Mouse (Mus musculus) left cerebral cortex, postnatal 25 days (tissue): ENCODE results near the gene Pced1b. TPM values are rescaled to one million over a fixed set of nuclear protein-coding genes. Genes with fewer than 3 reads are reported as not detected.

Experiments used
- DNase-seq, 2 experiments: peaks; one replicate each; pipeline ENCODE4 v3.0.0; 2022; ENCODE audit warnings: low spot score in 2 of 2, mixed read lengths in 1 of 2
- intact Hi-C: fragments of 180-260 bp; cut with DNase I; formaldehyde crosslinking; loops from one replicate; pipeline ENCODE4 v1.15.1; 2025
- total RNA-seq, 2 experiments: library from RNA; stranded (reverse); gene quantifications; 2 replicates each; pipeline ENCODE4 v1.2.3; 2021

Gene Pced1b
- total RNA-seq, 2 experiments from 2014 or later = 5.6 to 6.7 TPM

DNA sequence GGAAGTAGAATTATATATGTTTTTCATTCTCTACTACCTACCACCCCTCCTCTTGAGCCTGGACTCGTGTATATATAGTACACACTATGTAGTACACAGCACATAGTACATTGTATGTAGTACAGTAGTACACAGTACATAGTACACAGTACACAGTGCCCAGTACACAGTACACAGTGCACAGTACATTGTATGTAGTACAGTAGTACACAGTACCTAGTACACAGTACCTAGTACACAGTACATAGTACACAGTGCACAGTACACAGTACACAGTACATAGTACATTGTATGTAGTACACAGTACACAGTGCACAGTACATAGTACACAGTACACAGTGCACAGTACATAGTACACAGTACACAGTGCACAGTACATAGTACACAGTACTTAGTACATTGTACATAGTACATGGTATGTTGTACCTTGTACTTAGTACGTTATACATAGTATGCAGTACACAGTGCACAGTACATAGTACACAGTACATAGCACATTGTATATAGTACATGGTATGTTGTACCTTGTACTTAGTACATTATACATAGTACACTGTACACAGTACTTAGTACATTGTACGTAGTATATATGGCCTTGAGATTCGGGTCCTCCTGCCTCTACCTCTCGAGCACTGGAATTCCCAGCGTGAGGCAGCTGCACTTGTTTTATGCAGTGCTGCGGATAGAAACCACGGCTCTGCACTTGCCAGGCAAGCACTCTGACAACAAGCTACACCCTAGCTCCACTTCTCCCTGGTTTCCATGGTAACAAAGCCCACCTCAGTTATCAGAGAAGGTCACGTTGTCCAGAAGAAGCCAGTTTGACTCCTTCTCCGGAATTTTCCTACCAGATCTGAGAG lies 35.0 kb downstream of the Pced1b start:
- no peak for DNase-seq
- intact Hi-C loops = no loop called here

GRCm38 (mm10) chr15:97282572-97282881 lies 35.6 kb downstream of the Pced1b start:
- DNase-seq = no peak
- intact Hi-C loops = no loop called here

- DNase-seq = no peak
- intact Hi-C loops = no loop called here
Measured at GRCm38 (mm10) chr15:97284201-97284600, 37.3 kb downstream of the Pced1b start.

DNA sequence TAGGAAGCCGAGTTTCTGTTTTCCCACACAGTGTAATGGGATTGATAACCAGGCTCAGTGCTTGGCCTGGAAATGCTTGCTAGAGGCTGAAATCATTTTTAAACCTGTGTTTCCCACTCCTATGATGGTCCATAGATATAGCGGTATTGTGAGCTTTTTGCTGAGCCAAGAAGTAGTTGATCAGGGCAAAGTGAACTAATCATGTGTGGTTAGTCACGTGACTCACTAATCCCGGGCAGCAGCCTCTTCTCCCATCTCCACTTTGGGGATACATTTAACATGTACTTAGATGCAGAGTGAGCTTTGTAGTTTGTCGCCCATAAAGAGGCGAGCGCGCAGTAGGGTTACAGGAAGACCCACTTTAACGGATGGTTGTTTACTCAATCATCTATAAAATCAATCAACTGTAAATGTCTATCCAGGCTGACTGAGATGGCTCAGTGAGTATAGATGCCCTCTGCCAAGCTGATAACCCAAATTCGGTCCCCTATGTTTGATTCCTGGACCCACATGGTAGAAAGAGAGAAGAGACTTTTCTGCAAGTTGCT lies 38.8 kb downstream of the Pced1b start:
- intact Hi-C loops = no loop called here
- DNase-seq = no peak

- DNase-seq = peak in 1 of 2 experiments; percentile 4
- intact Hi-C loops = no loop called here
Measured at GRCm38 (mm10) chr15:97286731-97287130, 39.8 kb downstream of the Pced1b start.

DNA sequence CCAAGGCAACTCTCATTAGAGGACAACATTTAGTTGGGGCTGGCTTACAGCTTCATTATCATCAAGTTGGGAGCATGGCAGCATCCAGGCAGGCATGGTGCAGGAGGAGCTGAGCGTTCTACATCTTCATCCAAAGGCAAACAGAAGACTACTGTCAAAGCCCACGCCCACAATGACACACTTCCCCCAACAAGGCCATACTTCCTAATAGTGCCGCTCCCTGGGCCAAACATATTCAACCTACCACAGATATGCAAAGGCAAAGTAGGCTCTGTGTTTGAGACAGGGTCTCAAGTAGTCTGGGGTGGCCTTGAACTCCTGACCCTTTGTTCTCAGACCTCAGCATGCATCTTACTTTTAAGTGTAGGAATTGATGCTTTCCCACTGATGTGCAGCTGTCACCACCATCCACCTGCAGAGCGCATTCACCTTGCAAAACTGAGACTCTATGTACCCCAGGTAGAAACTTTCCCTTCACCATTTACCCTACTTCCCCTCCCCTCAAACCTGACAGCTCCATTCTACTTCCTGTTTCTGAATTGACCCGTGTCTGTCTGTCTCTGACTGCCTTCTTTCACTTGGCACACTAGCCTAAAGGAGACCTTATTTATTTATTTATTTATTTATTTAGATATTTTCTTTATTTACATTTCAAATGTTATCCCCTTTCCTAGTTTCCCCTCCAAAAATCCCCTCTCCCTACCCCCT lies 40.7 kb downstream of the Pced1b start:
- no peak for DNase-seq
- intact Hi-C loops = no loop called here

DNA sequence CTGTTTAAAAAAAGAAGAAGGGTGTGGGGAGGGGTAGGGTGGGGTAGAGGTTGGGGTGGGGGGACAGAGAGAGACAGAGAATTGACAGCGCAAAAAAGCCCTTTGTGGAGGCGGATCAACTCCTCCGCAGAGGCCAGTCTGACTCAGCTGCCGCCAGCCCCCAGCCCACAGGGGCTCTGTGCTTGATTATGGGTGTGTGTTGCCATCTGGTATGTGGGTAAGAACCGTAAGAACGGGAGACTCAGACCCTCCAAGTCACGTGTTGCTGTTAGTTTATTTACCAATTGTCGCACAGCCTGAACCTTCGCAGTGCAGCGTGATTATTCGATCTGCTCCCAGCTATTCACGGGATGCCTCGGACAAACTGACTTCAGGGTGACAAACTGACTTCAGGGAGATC lies 41.8 kb downstream of the Pced1b start:
- intact Hi-C loops = no loop called here
- DNase-seq = peak in 1 of 2 experiments; percentile 38

DNA sequence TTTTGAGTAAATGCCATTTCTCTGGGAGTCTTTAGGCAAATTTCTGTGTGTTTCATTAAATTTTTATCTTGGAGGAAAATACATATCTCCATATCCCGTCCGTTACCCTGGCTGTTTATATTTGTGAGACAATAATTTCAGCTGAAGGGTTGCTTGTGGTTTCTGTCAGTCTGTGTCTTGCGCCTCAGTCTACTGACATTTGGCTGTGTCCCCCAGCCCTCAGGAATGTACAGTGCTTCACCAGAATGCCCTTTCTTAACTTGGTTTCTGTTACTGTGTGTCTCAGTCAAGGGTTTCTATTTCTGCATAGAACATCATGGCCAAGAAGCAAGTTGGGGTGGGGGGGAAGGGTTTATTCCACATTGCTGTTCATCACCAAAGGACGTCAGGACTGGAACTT lies 42.3 kb downstream of the Pced1b start:
- intact Hi-C loops = no loop called here

GRCm38 (mm10) chr15:97290351-97290750 lies 43.4 kb downstream of the Pced1b start:
- DNase-seq = no peak
- intact Hi-C loops = no loop called here

More for the DNA sequence above, 42.3 kb downstream of the Pced1b start:
- no peak for DNase-seq

- intact Hi-C loops = no loop called here
- DNase-seq = peak in 1 of 2 experiments; percentile 82
Measured at GRCm38 (mm10) chr15:97291291-97292050, 44.6 kb downstream of the Pced1b start.

DNA sequence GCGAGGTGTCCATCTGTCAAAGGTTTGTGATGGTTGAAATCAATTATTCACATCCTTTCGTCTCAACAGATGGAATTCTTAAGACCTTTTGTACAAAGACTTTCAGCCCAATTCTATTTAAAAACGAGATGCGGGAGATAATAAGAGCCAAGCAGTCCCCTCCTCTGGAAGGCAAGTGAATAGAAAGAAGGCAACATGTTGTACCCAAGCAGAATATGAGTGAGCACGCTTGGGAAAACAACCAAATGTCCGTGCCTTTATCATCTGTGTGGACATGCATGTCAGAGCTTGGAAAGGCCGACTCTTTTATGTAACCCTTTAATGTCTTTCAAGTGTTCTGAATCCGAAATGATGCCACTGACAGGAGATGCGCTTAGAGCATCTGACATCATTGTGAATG lies 61.0 kb downstream of the Pced1b start:
- no peak for DNase-seq
- intact Hi-C loops = no loop called here

DNA sequence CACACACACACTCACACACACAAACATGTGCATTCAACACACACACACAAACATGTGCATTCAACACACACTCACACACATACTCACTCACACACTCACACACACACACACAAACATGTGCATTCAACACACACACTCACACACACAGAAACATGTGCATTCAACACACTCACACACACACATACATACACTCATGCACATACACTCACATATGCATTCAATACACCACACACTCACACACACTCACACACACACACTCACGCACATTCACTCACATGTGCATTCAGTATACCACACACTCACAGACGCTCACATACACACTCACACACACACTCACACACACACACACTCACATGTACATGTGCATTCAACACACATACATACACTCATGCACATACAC lies 62.6 kb downstream of the Pced1b start:
- DNase-seq = no peak
- intact Hi-C loops = no loop called here

DNA sequence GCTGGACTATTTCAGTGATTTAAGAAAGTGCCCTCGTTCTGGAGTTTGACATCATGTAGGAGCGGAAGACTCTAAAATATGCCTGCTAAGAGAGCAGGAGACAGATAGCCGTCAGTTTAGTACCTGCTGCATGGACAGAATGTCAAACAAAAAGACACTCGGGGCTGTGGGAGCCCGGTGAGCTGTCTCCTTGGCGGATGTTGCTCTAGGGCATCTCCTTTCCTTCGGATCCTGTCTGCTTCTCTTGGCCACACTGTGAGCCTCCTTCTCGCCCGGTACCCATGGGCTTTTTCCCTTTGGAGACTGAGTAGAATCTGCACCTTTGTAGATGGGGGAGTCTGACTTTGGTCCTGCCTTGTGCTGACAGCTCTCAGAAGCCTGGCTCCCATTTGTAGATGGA lies 63.3 kb downstream of the Pced1b start:
- intact Hi-C loops = loop anchor here (5.0 to 10.0 kb wide), 2 partner anchors 63 to 195 kb away; partner anchors contain the start of genes Amigo2 and Pced1b
- DNase-seq = no peak

GRCm38 (mm10) chr15:97311211-97311610 lies 64.3 kb downstream of the Pced1b start:
- intact Hi-C loops = loop anchor here (5.0 to 10.0 kb wide), 2 partner anchors 64 to 194 kb away; partner anchors contain the start of genes Amigo2 and Pced1b

DNA sequence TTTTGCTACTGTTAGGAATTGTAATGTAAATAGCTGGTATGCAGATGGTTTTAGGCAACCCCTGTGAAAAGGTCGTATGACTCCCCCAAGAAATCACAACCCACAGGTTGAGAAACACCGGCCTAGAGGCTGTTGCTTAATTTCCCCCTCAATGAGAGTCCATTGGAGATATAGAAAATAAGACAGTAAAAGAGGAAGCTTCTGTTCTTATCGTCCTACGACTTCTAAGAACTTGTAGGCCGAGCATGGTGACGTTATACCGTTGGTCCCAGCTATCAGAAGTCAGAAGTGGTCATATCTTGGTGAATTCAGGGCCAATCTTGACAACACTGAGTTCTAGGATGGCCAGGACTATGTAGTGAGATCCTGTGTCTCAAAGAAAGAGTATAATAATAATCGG lies 65.0 kb downstream of the Pced1b start:
- intact Hi-C loops = loop anchor here (5.0 to 10.0 kb wide), 2 partner anchors 65 to 193 kb away; partner anchors contain the start of genes Amigo2 and Pced1b
- no peak for DNase-seq

More at GRCm38 (mm10) chr15:97311211-97311610, 64.3 kb downstream of the Pced1b start:
- DNase-seq = no peak

GRCm38 (mm10) chr15:97314720-97315421 lies 68.0 kb downstream of the Pced1b start:
- intact Hi-C loops = loop anchor here (5.0 to 10.0 kb wide), 2 partner anchors 68 to 190 kb away; partner anchors contain the start of genes Amigo2 and Pced1b

GRCm38 (mm10) chr15:97315422-97315757 lies 68.5 kb downstream of the Pced1b start:
- intact Hi-C loops = loop anchor here (10.0 kb wide), 1 partner anchor 189 kb away; no protein-coding TSS in a partner anchor
- DNase-seq = peak; percentile 34 to 47

More at GRCm38 (mm10) chr15:97314720-97315421, 68.0 kb downstream of the Pced1b start:
- peak; percentile 12 to 32 for DNase-seq

DNA sequence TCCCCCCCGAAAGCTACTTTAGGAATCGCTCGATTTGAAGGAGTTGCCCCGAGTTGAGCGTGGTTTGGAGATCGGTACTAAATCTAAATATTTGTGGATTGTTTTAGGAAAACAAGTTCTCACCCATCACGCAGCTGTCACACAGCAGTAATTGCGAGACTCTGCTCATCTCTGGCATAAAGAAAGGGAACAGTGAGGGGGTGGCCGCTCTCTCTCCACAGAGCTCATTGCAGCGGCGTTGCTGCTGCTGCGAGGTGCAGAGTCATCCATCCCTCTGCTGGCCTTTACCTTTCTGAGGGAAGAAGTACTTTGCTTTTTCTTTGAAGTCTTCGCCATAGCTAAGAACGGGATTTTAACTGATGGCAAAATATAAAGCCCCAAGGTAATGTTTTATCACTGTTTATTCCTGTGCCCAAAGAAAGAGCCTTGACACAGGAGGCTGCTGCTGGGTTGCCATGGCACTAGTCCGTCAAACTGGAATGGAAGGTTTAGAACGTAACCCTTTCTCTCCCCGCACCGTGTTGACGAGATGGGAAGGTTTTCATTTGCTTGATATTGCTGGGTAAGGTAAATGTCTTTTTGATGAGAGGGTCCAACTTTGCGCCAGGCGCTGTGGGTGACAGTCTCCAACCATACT lies 71.6 kb downstream of the Pced1b start:
- intact Hi-C loops = loop anchor here (10.0 kb wide), 1 partner anchor 186 kb away; no protein-coding TSS in a partner anchor

More for the DNA sequence above, 71.6 kb downstream of the Pced1b start:
- peak; percentile 12 to 14 for DNase-seq
